Mouse (Mus musculus) midbrain, embryonic 15.5 days (tissue): ENCODE data around the gene Dcaf5. TPM values are rescaled to one million over a fixed set of nuclear protein-coding genes. Genes with fewer than 3 reads are reported as not detected.

ENCODE experiments used
- ATAC-seq: fragments of 200-750 bp; cut with Nextera tagmentation; replicated peaks from 2 replicates; pipeline ENCODE4 v1.8.0; 2017; ENCODE audit warnings: moderate TSS enrichment
- H3K27ac ChIP-seq: fragments of 300-500 bp; sonication (generic); 2 replicates; pipeline ENCODE4 v1.5.1; 2015; ENCODE audit warnings: mild to moderate bottlenecking, inconsistent platforms
- H3K27me3 ChIP-seq: fragments of 300-500 bp; sonication (generic); replicated peaks from 2 replicates; pipeline ENCODE4 v1.6.1; 2015; ENCODE audit warnings: inconsistent platforms
- H3K36me3 ChIP-seq: fragments of 300-500 bp; sonication (generic); replicated peaks from 2 replicates; pipeline ENCODE4 v1.6.1; 2015; ENCODE audit warnings: inconsistent platforms
- H3K4me1 ChIP-seq: fragments of 300-500 bp; sonication (generic); 2 replicates; pipeline ENCODE4 v1.6.1; 2015; ENCODE audit warnings: inconsistent platforms
- H3K4me2 ChIP-seq: fragments of 300-500 bp; sonication (generic); 2 replicates; pipeline ENCODE4 v1.6.1; 2015; ENCODE audit warnings: inconsistent platforms, mild to moderate bottlenecking, moderate library complexity
- H3K4me3 ChIP-seq: fragments of 300-500 bp; sonication (generic); 2 replicates; pipeline ENCODE4 v1.5.1; 2015; ENCODE audit warnings: mild to moderate bottlenecking, inconsistent platforms
- H3K9ac ChIP-seq: fragments of 300-500 bp; sonication (generic); 2 replicates; pipeline ENCODE4 v1.6.1; 2015; ENCODE audit warnings: mild to moderate bottlenecking, inconsistent platforms
- H3K9me3 ChIP-seq: fragments of 300-500 bp; sonication (generic); 2 replicates; pipeline ENCODE4 v1.6.1; 2016; ENCODE audit warnings: inconsistent platforms
- WGBS: fragments of 180-500 bp; shearing (Covaris S2); methylation state at CpG from one replicate; pipeline ENCODE4 v1.1.7; 2015; ENCODE audit warnings: mixed read lengths; 5-methylcytosine and 5-hydroxymethylcytosine counted together
- microRNA-seq: library from miRNA; unstranded; fragments of <30 nt; microRNA quantifications from one replicate; pipeline ENCODE4, GENCODE M21; 2016
- polyA plus RNA-seq: library from polyadenylated mRNA; unstranded; fragments of >200 nt; fragmentation: Nextera tagmentation; extraction: Ambion mirVana; gene quantifications from 2 replicates; pipeline ENCODE4 v1.2.1, GENCODE M21; 2015

The Dcaf5 gene
- polyA plus RNA-seq, 1 experiment from 2014 or later, result 26.6 TPM

DNA sequence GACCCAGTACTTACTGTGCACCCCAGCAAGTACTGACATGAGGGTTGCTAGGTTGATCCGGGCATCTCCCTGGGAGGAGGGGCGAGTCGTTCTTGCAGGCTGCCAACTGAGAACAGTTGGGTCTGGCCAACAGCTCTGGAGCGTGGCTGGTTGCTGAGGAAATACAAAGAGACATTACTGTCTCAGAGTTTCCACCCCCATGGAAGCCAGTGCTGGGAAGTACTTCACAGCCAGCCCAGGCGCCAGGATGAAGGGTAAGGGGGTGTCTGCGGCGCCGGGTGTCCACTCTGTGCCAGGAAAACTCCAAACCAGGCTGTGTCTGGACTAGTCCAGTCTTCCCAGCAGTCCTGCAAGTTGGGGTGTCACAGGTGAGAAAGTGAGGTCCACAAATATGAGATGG is 145.4 kb downstream of the Dcaf5 start:
- Histone ChIP-seq H3K9me3 (no peaks in the 10 kb centered on the region), H3K27me3 (no peaks in the 10 kb centered on the region), H3K4me3 (no peak overlapping the region), H3K4me1 (no peaks in the 10 kb centered on the region), H3K27ac (no peak overlapping the region), H3K4me2 (no peak overlapping the region), H3K9ac (no peak overlapping the region), H3K36me3 (no peaks in the 10 kb centered on the region)
- no peak for ATAC-seq
- 84% methylated on average over 8 of the region's 8 CpGs for WGBS

DNA sequence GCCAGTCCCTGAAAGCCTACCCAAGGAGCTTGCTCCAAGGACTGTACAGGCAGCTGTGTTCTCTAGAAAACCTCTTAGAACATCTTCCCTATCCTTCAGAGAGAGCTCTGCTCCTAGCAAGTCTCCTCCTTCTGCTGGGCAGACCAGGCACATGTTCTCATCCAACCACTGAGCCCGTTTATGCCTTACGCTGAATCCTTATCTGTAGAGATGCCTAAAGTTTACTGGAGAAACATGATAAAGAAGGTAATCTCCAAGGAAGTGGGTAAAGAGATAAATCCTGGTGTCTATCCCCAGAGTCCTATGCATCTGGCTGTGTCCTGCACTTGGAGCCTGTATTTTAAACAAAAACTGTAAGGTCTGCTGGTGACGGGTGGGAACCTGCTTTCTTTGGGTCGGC is 145.9 kb downstream of the Dcaf5 start:
- no peaks in the 10 kb centered on the region for H3K36me3 ChIP-seq
- no peaks in the 10 kb centered on the region for H3K4me1 ChIP-seq
- no peaks in the 10 kb centered on the region for H3K27me3 ChIP-seq
- H3K9me3 ChIP-seq, result no peaks in the 10 kb centered on the region
- ATAC-seq, result no peak
- no peak overlapping the region for H3K9ac ChIP-seq
- H3K4me3 ChIP-seq, result no peak overlapping the region
- H3K4me2 ChIP-seq, result no peak overlapping the region
- WGBS, result 93% methylated on average over 4 of the region's 4 CpGs
- no peak overlapping the region for H3K27ac ChIP-seq

DNA sequence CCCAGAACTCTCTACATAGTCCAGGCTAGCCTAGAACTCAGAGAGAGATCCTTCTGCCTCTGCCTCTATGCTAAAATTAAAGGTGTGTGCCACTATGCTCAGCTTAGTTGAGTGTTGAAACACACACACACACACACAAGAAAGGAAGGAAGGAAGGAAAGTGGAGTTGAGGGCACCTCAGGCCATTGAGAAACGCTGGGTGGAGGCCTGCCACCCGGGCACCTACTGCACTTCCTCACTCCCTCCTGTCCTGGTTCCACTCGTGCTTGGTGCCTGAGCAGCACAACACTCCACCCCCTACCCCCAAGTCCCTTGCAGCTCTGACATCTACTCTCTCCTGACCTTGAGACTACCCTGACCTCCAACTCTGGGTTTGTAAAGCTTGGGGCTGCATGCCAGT is 146.7 kb downstream of the Dcaf5 start:
- WGBS, result 81% methylated on average over 3 of the region's 3 CpGs
- no peaks in the 10 kb centered on the region for H3K9me3 ChIP-seq
- H3K4me2 ChIP-seq, result no peak overlapping the region
- H3K9ac ChIP-seq, result no peak overlapping the region
- no peak overlapping the region for H3K4me3 ChIP-seq
- no peaks in the 10 kb centered on the region for H3K36me3 ChIP-seq
- H3K4me1 ChIP-seq, result no peaks in the 10 kb centered on the region
- H3K27me3 ChIP-seq, result no peaks in the 10 kb centered on the region
- no peak for ATAC-seq
- no peak overlapping the region for H3K27ac ChIP-seq

DNA sequence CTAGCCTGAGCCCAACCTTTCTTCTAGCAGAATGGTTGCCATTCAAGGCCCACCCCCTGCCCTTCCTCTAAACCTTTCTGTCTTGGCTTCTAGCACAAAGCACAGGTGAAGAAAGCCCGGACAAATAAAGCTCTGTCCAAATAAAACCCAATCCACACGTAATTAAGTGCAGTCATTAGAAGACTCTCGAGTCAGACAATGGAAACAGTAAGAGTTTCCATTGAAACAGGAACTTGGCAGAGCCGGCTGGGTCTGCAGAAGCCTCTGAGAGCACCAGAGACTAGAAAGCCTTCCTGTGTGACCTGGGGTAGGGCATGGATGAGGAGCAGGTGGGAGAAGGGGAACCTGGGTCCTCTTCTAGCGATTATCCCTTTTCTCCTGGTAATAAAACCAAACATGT is 150.5 kb downstream of the Dcaf5 start:
- no peaks in the 10 kb centered on the region for H3K9me3 ChIP-seq
- no peaks in the 10 kb centered on the region for H3K27me3 ChIP-seq
- no peaks in the 10 kb centered on the region for H3K36me3 ChIP-seq
- no peak for ATAC-seq
- no peaks in the 10 kb centered on the region for H3K4me1 ChIP-seq
- no peak overlapping the region for H3K27ac ChIP-seq
- H3K4me3 ChIP-seq, result no peak overlapping the region
- no peak overlapping the region for H3K4me2 ChIP-seq
- WGBS, result 68% methylated on average over 5 of the region's 5 CpGs
- H3K9ac ChIP-seq, result no peak overlapping the region

Small RNA genes lying within 50 kb of the gene (microRNA-seq; reads per million reads assigned to microRNA genes)
- 87.5 reads per million, percentile 53 among the genes with 10 or more reads in this experiment for gene Mir1843a

Other genes with a start within 250 kb of the Dcaf5 start
- gene Actn1, start 176.2 kb downstream of the Dcaf5 start, polyA plus RNA-seq, result 6.9 and 7.7 TPM in 2 replicates
- gene Exd2, start 26.5 kb upstream of the Dcaf5 start, polyA plus RNA-seq, result 59.6 and 69.7 TPM in 2 replicates
- gene Galnt16, start 81.7 kb upstream of the Dcaf5 start, polyA plus RNA-seq, result 39.5 and 42.4 TPM in 2 replicates
- 24.3 and 27.5 TPM in 2 replicates for gene Slc39a9, start 207.3 kb upstream of the Dcaf5 start, polyA plus RNA-seq
- 292 and 300 TPM in 2 replicates for gene Erh, start 207.7 kb upstream of the Dcaf5 start, polyA plus RNA-seq